Mouse (Mus musculus) brain, embryonic 14.5 days (tissue): ENCODE measurements around the gene Limk2. TPM values are rescaled to one million over a fixed set of nuclear protein-coding genes. Genes with fewer than 3 reads are reported as not detected.

Experiments
- DNase-seq: peaks from one replicate; pipeline ENCODE4 v3.0.0-alpha.2; 2011; ENCODE audit warnings: low read depth
- CTCF ChIP-seq: fragments of 200-500 bp; IDR thresholded peaks from 2 replicates; pipeline ENCODE4 v1.5.1; 2012; ENCODE audit warnings: inconsistent platforms, mild to moderate bottlenecking, moderate library complexity, borderline replicate concordance; ENCODE audit not compliant: insufficient read depth, insufficient read length; ENCODE audit errors: extremely low read depth
- POLR2A ChIP-seq: fragments of 200-500 bp; IDR thresholded peaks from 2 replicates; pipeline ENCODE4 v1.6.1; 2012; ENCODE audit warnings: mild to moderate bottlenecking, inconsistent platforms, borderline replicate concordance; ENCODE audit not compliant: poor library complexity, insufficient read depth, insufficient read length, severe bottlenecking; ENCODE audit errors: extremely low read depth
- polyA plus RNA-seq: library from polyadenylated mRNA; depleted of rRNA; stranded (reverse); fragments of >200 nt; gene quantifications from 2 replicates; pipeline ENCODE4 v1.2.3, GENCODE M21; 2012

The Limk2 gene
- polyA plus RNA-seq, 1 experiment = 211 TPM

- TF ChIP-seq POLR2A (peak; percentile 51; the same call in 1 of the 2 replicates), CTCF (0 out of 2 replicates have a peak, but pooled peaks have one; percentile 11)
- peak; percentile 98 for DNase-seq
Observed at GRCm38 (mm10) chr11:3331756-3332642, 77.0 kb downstream of the Limk2 start.

- peak; percentile 53 for DNase-seq
- TF ChIP-seq POLR2A (no peak), CTCF (no peak)
Observed at GRCm38 (mm10) chr11:3330991-3331750, 77.8 kb downstream of the Limk2 start.

GRCm38 (mm10) chr11:3330566-3330965, 78.4 kb downstream of the Limk2 start:
- peak; percentile 95 for DNase-seq
- TF ChIP-seq CTCF = peak; percentile 42; the same call in 1 of the 2 replicates
- TF ChIP-seq POLR2A = no peak

DNA sequence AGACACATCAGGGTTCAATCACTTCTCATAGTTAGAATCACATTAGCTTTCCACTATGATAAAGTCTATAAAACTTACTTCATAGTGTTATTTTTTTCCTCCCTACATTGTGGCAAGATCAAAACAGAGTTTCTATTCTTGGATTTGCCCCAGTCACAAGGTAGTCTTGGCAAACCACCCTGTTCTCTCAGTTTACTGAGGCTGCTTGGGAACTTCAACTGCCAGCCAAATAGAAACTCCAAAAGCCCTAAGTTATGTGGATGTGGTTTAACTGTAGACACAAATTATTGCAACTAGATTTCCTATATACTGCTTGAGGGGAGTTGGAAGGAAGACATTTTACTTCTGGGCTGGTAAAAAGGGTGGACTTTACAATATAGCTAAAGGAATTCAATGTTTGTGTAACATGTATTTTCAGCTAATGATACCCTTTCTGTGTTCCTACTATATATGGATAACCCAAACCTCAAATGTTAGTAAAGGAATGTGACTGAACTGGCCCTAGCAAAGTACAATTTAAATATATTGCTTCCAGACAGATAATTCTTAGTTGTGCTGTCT, 79.0 kb downstream of the Limk2 start, which contains the start of gene Pik3ip1:
Gene Pik3ip1 (plus strand): TSS at position 511 of the 561 bp plus-strand sequence.
- no peak for DNase-seq
- no peak for TF ChIP-seq POLR2A
- no peak for TF ChIP-seq CTCF

DNA sequence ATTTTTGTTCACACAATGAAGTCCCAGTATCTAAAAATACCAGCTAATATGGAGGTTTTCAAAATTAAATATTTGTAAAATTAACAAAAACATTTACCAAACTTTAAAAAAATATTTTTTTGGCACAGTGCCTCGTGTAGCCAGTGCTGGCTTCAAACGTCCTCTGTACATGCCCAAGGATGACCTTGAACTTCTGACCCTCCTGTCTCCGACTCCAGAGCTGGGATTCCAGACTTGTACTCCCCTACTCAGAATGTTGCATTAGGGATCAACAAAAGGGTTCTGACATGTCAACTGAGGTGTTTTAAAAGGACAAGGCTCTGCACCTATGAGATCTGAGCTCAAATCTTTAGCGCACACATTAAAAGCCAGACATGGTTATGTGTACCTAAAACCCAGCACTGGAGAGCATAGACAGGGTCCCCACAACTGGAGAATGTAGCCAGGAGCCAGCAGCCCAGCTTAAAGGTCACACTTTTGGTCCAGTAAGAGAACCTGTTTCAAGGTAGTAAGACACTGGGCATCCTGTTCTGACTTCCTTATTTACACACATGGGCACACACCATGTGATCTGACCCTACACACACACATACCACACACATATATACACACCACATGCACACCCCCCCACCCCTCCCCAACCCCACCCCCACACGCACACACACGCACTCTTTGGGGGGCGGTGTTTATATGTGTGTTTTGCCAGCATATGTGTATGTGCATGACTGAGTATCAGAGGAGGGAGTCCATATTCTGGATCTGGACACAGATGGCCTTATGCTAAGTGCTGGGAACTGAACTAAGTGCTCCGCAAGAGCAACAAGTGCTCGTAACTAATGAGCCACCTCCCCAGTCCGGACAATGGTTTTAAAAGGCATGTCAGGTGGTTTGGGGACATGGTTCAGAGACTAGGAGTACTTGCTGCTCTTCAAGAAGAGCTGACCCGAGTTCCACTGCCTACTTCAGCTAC, 79.9 kb downstream of the Limk2 start:
- DNase-seq = no peak
- TF ChIP-seq POLR2A (no peak), CTCF (no peak)

DNA sequence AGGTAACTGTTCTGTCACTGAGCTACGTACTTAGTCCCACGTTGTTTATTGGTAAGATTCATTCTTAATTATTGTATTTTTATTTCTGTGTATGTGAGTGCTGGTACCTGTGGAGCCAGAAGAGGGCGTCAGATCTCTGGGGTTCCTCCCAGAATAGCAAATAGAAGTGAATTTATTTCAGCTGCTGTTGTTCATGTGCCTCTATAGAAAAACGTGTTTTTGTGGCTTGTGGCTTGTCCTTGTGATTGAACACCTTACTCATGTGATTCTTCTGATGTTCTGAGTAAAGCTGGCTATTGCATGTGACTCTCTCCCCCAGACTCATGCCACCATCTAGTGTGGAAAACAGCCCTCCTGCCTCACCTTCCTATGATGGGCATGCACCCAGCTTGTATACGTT, 80.7 kb downstream of the Limk2 start:
- no peak for DNase-seq
- TF ChIP-seq CTCF (no peak), POLR2A (no peak)

GRCm38 (mm10) chr11:3318286-3318685, 90.7 kb downstream of the Limk2 start:
- TF ChIP-seq POLR2A (no peak), CTCF (no peak)
- no peak for DNase-seq

- TF ChIP-seq CTCF (peak; percentile 67), POLR2A (no peak)
- DNase-seq = peak; percentile 70
Observed at GRCm38 (mm10) chr11:3314148-3314547, 94.8 kb downstream of the Limk2 start.

- TF ChIP-seq POLR2A (no peak), CTCF (no peak)
- no peak for DNase-seq
Observed at GRCm38 (mm10) chr11:3313294-3313693, 95.7 kb downstream of the Limk2 start.
